Mouse (Mus musculus) midbrain, embryonic 16.5 days (tissue): ENCODE data around the gene Rps6kc1. TPM values are rescaled to one million over a fixed set of nuclear protein-coding genes. Genes with fewer than 3 reads are reported as not detected.

ENCODE experiments used
- ATAC-seq: fragments of 200-750 bp; cut with Nextera tagmentation; 2 replicates; pipeline ENCODE4 v1.8.0; 2017; ENCODE audit warnings: moderate TSS enrichment
- H3K27ac ChIP-seq: fragments of 300-500 bp; sonication (generic); 2 replicates; pipeline ENCODE4 v1.5.1; 2014; ENCODE audit warnings: mild to moderate bottlenecking, low read length, mixed read lengths
- H3K27me3 ChIP-seq: fragments of 300-500 bp; sonication (generic); 2 replicates; pipeline ENCODE4 v1.6.1; 2014; ENCODE audit warnings: low read depth, low read length, mixed read lengths; ENCODE audit not compliant: control insufficient read depth, insufficient read depth
- H3K36me3 ChIP-seq: fragments of 300-500 bp; sonication (generic); 2 replicates; pipeline ENCODE4 v1.6.1; 2014; ENCODE audit warnings: mild to moderate bottlenecking, low read length, moderate library complexity, mixed read lengths; ENCODE audit not compliant: control insufficient read depth, insufficient read depth
- H3K4me1 ChIP-seq: fragments of 300-500 bp; sonication (generic); 2 replicates; pipeline ENCODE4 v1.6.1; 2014; ENCODE audit warnings: mild to moderate bottlenecking, low read length, mixed read lengths; ENCODE audit not compliant: control insufficient read depth, insufficient read depth
- H3K4me2 ChIP-seq: fragments of 300-500 bp; sonication (generic); 2 replicates; pipeline ENCODE4 v1.6.1; 2014; ENCODE audit warnings: mild to moderate bottlenecking, low read length, mixed read lengths
- H3K4me3 ChIP-seq: fragments of 300-500 bp; sonication (generic); 2 replicates; pipeline ENCODE4 v1.5.1; 2014; ENCODE audit warnings: low read depth, mild to moderate bottlenecking, low read length, moderate library complexity, mixed read lengths
- H3K9ac ChIP-seq: fragments of 300-500 bp; sonication (generic); 2 replicates; pipeline ENCODE4 v1.6.1; 2014; ENCODE audit warnings: low read depth, low read length, mixed read lengths
- H3K9me3 ChIP-seq: fragments of 300-500 bp; sonication (generic); replicated peaks from 2 replicates; pipeline ENCODE4 v1.6.1; 2014; ENCODE audit warnings: mild to moderate bottlenecking, low read length, mixed read lengths; ENCODE audit not compliant: control insufficient read depth, poor library complexity, severe bottlenecking
- WGBS: fragments of 180-500 bp; shearing (Covaris S2); extraction: QIAGEN DNeasy Blood & Tissue Kit; methylation state at CpG from one replicate; pipeline ENCODE4 v1.1.7; 2014; 5-methylcytosine and 5-hydroxymethylcytosine counted together
- polyA plus RNA-seq: library from polyadenylated mRNA; unstranded; fragments of >200 nt; fragmentation: Nextera tagmentation; extraction: Ambion mirVana; gene quantifications from 2 replicates; pipeline ENCODE4 v1.2.1, GENCODE M21; 2015

Gene Rps6kc1
- polyA plus RNA-seq, 1 experiment from 2014 or later: 34.8 TPM

- Histone ChIP-seq H3K9ac (peak overlapping the region; percentile 28; the same call in 1 of the 2 replicates), H3K36me3 (no peaks in the 10 kb centered on the region), H3K4me1 (no peaks in the 10 kb centered on the region), H3K4me2 (no peak overlapping the region), H3K27me3 (no peaks in the 10 kb centered on the region; the same call in 1 of the 2 replicates), H3K27ac (no peak overlapping the region), H3K9me3 (no peaks in the 10 kb centered on the region), H3K4me3 (no peak overlapping the region)
- WGBS: 77% methylated on average over 8 of the region's 8 CpGs
- ATAC-seq: no peak
Observed at GRCm38 (mm10) chr1:190665490-190665875, 246.1 kb downstream of the Rps6kc1 start.

DNA sequence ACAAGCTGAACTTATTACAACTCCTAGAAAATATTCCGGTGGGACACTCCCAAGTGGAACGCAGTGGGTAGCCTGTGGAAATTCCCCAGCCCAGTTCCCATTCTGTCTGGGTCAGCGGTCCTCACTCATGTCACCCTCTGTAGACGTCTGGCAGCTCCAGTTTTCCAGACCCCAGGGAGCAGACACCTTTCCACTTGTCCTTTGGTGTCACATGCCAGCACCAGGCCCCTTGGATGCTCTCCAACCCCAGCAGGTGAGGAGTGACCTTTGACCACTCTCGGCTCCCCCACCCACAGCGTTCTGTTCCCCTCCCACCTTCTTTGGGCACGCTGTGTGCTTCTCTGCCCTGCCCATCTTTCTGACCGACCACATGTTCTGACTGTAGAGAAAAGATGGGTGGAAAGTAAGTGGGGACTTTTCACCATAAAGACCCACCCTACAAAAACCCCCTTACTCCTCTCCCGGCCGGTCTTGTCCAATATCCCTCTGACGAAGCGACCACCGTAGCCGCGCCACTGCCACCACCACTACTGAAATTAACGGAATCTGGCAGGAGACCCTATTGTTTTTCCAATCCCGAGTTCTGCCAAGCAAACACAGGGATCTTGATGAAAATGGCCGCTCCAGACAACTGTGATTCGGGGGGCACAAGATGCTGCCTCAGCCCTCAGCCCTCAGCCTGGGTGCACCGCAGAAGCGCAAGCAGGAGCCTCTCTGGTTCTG, 246.6 kb downstream of the Rps6kc1 start:
- H3K4me2 ChIP-seq: no peak overlapping the region
- H3K4me3 ChIP-seq: no peak overlapping the region
- no peaks in the 10 kb centered on the region; the same call in 1 of the 2 replicates for H3K27me3 ChIP-seq
- H3K9me3 ChIP-seq: no peaks in the 10 kb centered on the region
- ATAC-seq: no peak
- H3K4me1 ChIP-seq: no peaks in the 10 kb centered on the region
- H3K36me3 ChIP-seq: no peaks in the 10 kb centered on the region
- no peak overlapping the region for H3K9ac ChIP-seq
- 74% methylated on average over 21 of the region's 21 CpGs for WGBS
- no peak overlapping the region for H3K27ac ChIP-seq

DNA sequence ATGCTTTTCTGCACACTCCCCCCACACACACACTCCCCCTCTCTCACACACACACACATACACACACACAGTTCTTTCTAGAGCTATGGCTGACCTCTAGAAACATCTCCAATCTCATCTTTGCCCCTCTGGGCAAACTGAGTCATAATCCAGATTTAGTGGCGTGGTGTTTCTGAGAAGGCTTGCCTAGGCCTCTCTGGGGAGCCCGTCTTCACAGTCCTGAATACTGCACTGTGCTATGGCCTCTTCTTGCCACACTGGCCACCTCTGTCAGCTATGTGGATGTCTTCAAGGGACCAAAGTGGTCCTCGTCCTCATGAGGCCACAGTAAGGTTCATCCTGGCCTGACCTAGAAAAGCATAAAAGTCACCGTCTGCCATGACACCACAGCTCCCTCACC, 247.6 kb downstream of the Rps6kc1 start:
- Histone ChIP-seq H3K9me3 (no peaks in the 10 kb centered on the region), H3K4me3 (no peak overlapping the region), H3K36me3 (no peaks in the 10 kb centered on the region), H3K4me1 (no peaks in the 10 kb centered on the region), H3K27ac (no peak overlapping the region), H3K4me2 (no peak overlapping the region), H3K27me3 (no peaks in the 10 kb centered on the region; the same call in 1 of the 2 replicates), H3K9ac (no peak overlapping the region)
- WGBS: 92% methylated on average over 4 of the region's 4 CpGs
- ATAC-seq: no peak

DNA sequence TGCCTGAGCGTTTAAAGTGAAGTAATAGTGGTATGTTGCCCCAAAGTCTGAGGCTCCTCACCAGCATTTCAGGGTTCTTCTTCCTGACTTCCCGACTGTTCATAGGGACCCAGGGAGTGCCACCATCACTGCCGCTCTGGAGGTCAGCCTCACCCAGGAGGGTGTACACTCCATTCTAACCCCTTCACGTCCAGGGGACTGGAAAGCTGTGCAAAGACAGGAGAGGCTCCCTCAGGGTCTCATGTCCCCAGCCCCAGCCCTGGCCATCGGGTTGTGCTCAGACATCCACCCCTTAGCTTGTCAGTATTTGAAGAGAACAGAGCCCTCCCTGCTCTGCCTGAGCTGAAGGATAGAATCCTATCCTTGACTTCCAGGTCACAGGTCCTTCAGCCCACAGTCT, 248.8 kb downstream of the Rps6kc1 start:
- H3K9ac ChIP-seq: no peak overlapping the region
- H3K4me2 ChIP-seq: no peak overlapping the region
- no peaks in the 10 kb centered on the region; the same call in 1 of the 2 replicates for H3K27me3 ChIP-seq
- no peak overlapping the region for H3K4me3 ChIP-seq
- H3K9me3 ChIP-seq: no peaks in the 10 kb centered on the region
- H3K27ac ChIP-seq: no peak overlapping the region
- no peaks in the 10 kb centered on the region for H3K4me1 ChIP-seq
- 87% methylated on average over 5 of the region's 5 CpGs for WGBS
- ATAC-seq: no peak
- H3K36me3 ChIP-seq: no peaks in the 10 kb centered on the region

- Histone ChIP-seq H3K9ac (no peak overlapping the region), H3K36me3 (no peaks in the 10 kb centered on the region), H3K4me3 (no peak overlapping the region), H3K9me3 (no peaks in the 10 kb centered on the region), H3K27ac (no peak overlapping the region), H3K4me2 (no peak overlapping the region), H3K4me1 (no peaks in the 10 kb centered on the region), H3K27me3 (no peaks in the 10 kb centered on the region; the same call in 1 of the 2 replicates)
- WGBS: 44% methylated on average over 4 of the region's 4 CpGs
- no peak for ATAC-seq
Observed at GRCm38 (mm10) chr1:190661764-190662163, 249.8 kb downstream of the Rps6kc1 start.

DNA sequence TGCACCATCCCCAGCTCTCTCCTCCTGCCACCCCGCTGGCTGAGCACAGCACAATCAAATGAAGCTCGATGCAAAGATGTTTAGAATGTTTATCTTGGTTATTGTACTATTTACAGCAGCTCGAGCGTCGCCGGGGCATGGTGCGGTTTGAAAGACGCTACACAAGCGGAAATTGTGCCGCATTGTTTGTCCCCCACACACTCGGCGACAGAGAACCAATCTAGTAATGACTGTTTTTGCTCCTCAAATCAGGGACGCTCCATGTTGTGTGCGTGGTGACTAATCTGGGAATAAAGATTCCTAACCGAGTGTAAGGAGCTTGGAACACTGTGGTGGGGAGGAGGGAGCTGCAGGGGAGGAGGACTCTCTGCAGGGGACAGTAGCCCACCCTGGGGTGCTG, 250.3 kb downstream of the Rps6kc1 start:
- ATAC-seq: no peak
- Histone ChIP-seq H3K36me3 (no peaks in the 10 kb centered on the region), H3K27ac (no peak overlapping the region), H3K4me3 (no peak overlapping the region), H3K4me2 (no peak overlapping the region), H3K4me1 (no peaks in the 10 kb centered on the region), H3K27me3 (no peaks in the 10 kb centered on the region; the same call in 1 of the 2 replicates), H3K9ac (no peak overlapping the region), H3K9me3 (no peaks in the 10 kb centered on the region)
- 46% methylated on average over 15 of the region's 15 CpGs for WGBS

DNA sequence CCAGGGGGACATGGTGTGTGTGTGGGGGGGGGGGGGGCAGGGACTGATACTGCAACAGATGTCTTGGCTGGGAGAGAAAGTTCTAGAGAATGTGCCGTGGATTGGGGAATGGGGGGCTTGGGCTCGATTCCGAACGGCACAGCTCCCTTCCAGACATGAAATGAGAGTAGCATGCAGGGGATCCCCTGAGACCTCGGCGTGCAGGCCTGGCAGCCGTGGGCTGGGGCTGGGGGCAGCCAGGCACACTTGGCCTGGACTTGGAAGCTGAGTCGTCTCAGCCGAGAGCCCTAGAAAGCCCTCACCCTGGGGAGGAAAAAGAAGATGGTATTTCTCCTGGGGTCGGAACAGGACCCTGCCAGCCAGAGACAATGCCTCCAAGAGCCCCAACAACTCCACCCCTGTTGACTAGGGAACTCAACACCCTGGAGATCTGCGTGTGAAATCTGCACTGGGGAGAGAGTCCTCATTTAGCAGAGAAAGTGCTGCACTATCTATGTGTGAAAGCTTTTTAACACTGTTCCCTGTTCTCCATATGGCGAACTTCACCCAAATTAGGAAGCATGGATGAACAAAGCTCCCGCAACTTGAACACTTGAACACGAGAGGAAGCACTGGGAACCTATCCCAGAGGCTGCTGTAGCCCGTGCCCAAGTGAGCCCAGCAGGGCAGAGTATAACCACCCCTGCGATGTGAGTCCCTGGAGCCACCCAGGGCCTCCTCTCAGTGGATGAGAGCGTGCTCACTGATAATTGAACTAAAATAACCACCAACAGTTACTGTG, 251.7 kb downstream of the Rps6kc1 start:
- H3K4me3 ChIP-seq: no peak overlapping the region
- no peaks in the 10 kb centered on the region for H3K36me3 ChIP-seq
- no peaks in the 10 kb centered on the region; the same call in 1 of the 2 replicates for H3K27me3 ChIP-seq
- H3K27ac ChIP-seq: no peak overlapping the region
- no peaks in the 10 kb centered on the region for H3K9me3 ChIP-seq
- H3K9ac ChIP-seq: no peak overlapping the region
- 78% methylated on average over 17 of the region's 17 CpGs for WGBS
- ATAC-seq: no peak
- H3K4me2 ChIP-seq: no peak overlapping the region
- H3K4me1 ChIP-seq: peaks cover 9% of the 10 kb centered on the region; the same call in 1 of the 2 replicates

GRCm38 (mm10) chr1:190658266-190658665, 253.3 kb downstream of the Rps6kc1 start:
- Histone ChIP-seq H3K4me2 (no peak overlapping the region), H3K4me1 (peaks cover 13% of the 10 kb centered on the region; the same call in 1 of the 2 replicates), H3K36me3 (no peaks in the 10 kb centered on the region), H3K9ac (no peak overlapping the region), H3K9me3 (no peaks in the 10 kb centered on the region), H3K27ac (no peak overlapping the region), H3K4me3 (no peak overlapping the region), H3K27me3 (no peaks in the 10 kb centered on the region; the same call in 1 of the 2 replicates)
- no peak for ATAC-seq
- 89% methylated on average over 13 of the region's 13 CpGs for WGBS

GRCm38 (mm10) chr1:190656089-190656488, 255.5 kb downstream of the Rps6kc1 start:
- Histone ChIP-seq H3K4me1 (peaks cover 13% of the 10 kb centered on the region; the same call in 1 of the 2 replicates), H3K27ac (0 out of 2 replicates have a peak overlapping the region, but pooled peaks have one; percentile 1), H3K36me3 (no peaks in the 10 kb centered on the region), H3K9ac (no peak overlapping the region), H3K4me3 (no peak overlapping the region), H3K27me3 (no peaks in the 10 kb centered on the region), H3K4me2 (no peak overlapping the region), H3K9me3 (no peaks in the 10 kb centered on the region)
- WGBS: 59% methylated on average over 9 of the region's 9 CpGs
- peak; percentile 43; the same call in 1 of the 2 replicates for ATAC-seq
